ENCODE assay signal across 8 mouse cellular contexts in the genomic region with DNA sequence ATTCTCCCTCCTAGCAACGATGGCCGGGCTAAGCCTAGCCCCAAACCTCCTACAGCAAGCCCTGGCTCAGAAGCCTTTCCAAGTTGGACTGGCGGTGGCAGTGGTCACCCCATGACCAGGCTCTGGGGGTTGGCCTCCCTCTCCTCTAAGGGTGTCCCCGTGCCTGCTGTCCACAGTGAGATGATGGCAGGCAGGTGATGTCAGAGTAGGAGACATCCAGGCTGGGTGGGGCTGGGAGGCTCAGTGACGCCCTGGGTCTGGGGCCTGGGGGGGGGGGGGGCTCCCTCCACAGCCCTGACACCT. TPM values are rescaled to one million over a fixed set of nuclear protein-coding genes. Genes with fewer than 3 reads are reported as not detected.
A peak's percentile ranks its signal among the peaks of the same experiment; 100 is the strongest.
DNase-seq lines count a peak whose midpoint lies in the region; ATAC-seq and TF ChIP-seq lines count a peak whose summit lies in the region.

No protein-coding gene starts in this region.

- WGBS in forebrain, embryonic 16.5 days: 4% methylated on average over 5 of the region's 5 CpGs
- WGBS in liver, embryonic 16.5 days (ENCODE audit: insufficient replicate concordance): 13% methylated on average over 5 of the region's 5 CpGs

- peak overlapping the region; percentile 96 for H3ac ChIP-seq in C2C12 (ENCODE audit: control insufficient read depth, insufficient read length, low read depth)

- H3K9me3 ChIP-seq in forebrain, embryonic 16.5 days (ENCODE audit: control insufficient read depth, low read length): no peaks in the 10 kb centered on the region
- H3K9me3 ChIP-seq in liver, embryonic 16.5 days (replicated peaks; ENCODE audit: control insufficient read depth, low read length): no peaks in the 10 kb centered on the region

- H3K4me3 ChIP-seq in gastrocnemius, adult 2 months: peak overlapping the region; percentile 92
- H3K4me3 ChIP-seq in C2C12 (ENCODE audit: insufficient read depth, poor library complexity, severe bottlenecking): peak overlapping the region; percentile 55
- H3K4me3 ChIP-seq in forebrain, embryonic 16.5 days (replicated peaks; ENCODE audit: low read length): peak overlapping the region; percentile 78
- peak overlapping the region; percentile 63 for H3K4me3 ChIP-seq in liver, embryonic 16.5 days (ENCODE audit: low read depth, low read length)

- H3K4me1 ChIP-seq in forebrain, embryonic 16.5 days (replicated peaks; ENCODE audit: control insufficient read depth, insufficient read depth, low read length): peaks cover 37% of the 10 kb centered on the region
- H3K4me1 ChIP-seq in liver, embryonic 16.5 days (ENCODE audit: control insufficient read depth, low read depth, low read length): peaks cover 3% of the 10 kb centered on the region

- H3K79me3 ChIP-seq in C2C12 (ENCODE audit: low read depth): peaks cover 8% of the 10 kb centered on the region

- DNase-seq in gastrocnemius, adult 2 months: no peak
- no peak for DNase-seq in gastrocnemius, adult 8-10 months (ENCODE audit: low spot score in 2 of 2)
- no peak for DNase-seq in frontal cortex, postnatal 25 days (ENCODE audit: low spot score in 2 of 2)
- no peak for DNase-seq in left cerebral cortex, postnatal 36 days (ENCODE audit: low spot score in 2 of 2)
- no peak for DNase-seq in right cerebral cortex, postnatal 4 days

- ATAC-seq in forebrain, embryonic 16.5 days: peak; percentile 7
- no peak for ATAC-seq in liver, embryonic 16.5 days (ENCODE audit: low read depth)

- H3K27ac ChIP-seq in gastrocnemius, adult 2 months: peak overlapping the region; percentile 85
- no peak overlapping the region for H3K27ac ChIP-seq in forebrain, embryonic 16.5 days (ENCODE audit: low read length)
- H3K27ac ChIP-seq in liver, embryonic 16.5 days (ENCODE audit: low read length): no peak overlapping the region

- peak overlapping the region; percentile 69 for H3K4me2 ChIP-seq in forebrain, embryonic 16.5 days (ENCODE audit: low read length)
- H3K4me2 ChIP-seq in liver, embryonic 16.5 days (ENCODE audit: low read depth, low read length): peak overlapping the region; percentile 66

- H3K27me3 ChIP-seq in C2C12 (ENCODE audit: control insufficient read depth, insufficient read depth, insufficient read length): no peaks in the 10 kb centered on the region
- no peaks in the 10 kb centered on the region for H3K27me3 ChIP-seq in forebrain, embryonic 16.5 days (replicated peaks; ENCODE audit: control insufficient read depth, insufficient read depth, low read length)
- H3K27me3 ChIP-seq in liver, embryonic 16.5 days (ENCODE audit: control insufficient read depth, insufficient read depth, low read depth, low read length): peaks cover 32% of the 10 kb centered on the region

- H3K9ac ChIP-seq in forebrain, embryonic 16.5 days (replicated peaks; ENCODE audit: low read depth, low read length): peak overlapping the region; percentile 84
- H3K9ac ChIP-seq in liver, embryonic 16.5 days (ENCODE audit: low read depth, low read length): no peak overlapping the region

- H3K36me3 ChIP-seq in C2C12 (ENCODE audit: control insufficient read depth, insufficient read depth): peaks cover 13% of the 10 kb centered on the region
- H3K36me3 ChIP-seq in forebrain, embryonic 16.5 days (ENCODE audit: control insufficient read depth, insufficient read depth): no peaks in the 10 kb centered on the region; the same call in 1 of the 2 replicates
- H3K36me3 ChIP-seq in liver, embryonic 16.5 days (ENCODE audit: control insufficient read depth, insufficient read depth): no peaks in the 10 kb centered on the region

- TF ChIP-seq CTCF in gastrocnemius, adult 2 months (IDR thresholded peaks at IDR 0.05): no peak
- no peak for TF ChIP-seq CTCF in C2C12 (IDR thresholded peaks at IDR 0.05; ENCODE audit: control insufficient read depth, insufficient read depth, insufficient read length)

- intact Hi-C loops in gastrocnemius, adult 2 months (cut with DNase I): no loop called here
- intact Hi-C loops in left cerebral cortex, postnatal 36 days (cut with DNase I): no loop called here

- peaks cover 48% of the 10 kb centered on the region for H3K79me2 ChIP-seq in C2C12 (ENCODE audit: control insufficient read depth, insufficient read depth)

TF ChIP-seq in C2C12, 6 proteins besides CTCF, POLR2A, EP300 and RAD21:
- no peak for TF ChIP-seq MAX (IDR thresholded peaks at IDR 0.05)
- no peak for TF ChIP-seq FOSL1 (IDR thresholded peaks at IDR 0.05; ENCODE audit: insufficient read depth, low read length, poor library complexity, severe bottlenecking)
- no peak for TF ChIP-seq MYOG (IDR thresholded peaks at IDR 0.05; ENCODE audit: control insufficient read depth, extremely low read depth, insufficient read length)
- no peak for TF ChIP-seq USF1 (IDR thresholded peaks at IDR 0.05; ENCODE audit: low read depth)
- no peak for TF ChIP-seq CEBPB (IDR thresholded peaks at IDR 0.05; ENCODE audit: low read depth)

RNA-seq across cellular contexts. Expression of gene Cep170b, which starts 2.7 kb away (rescaled TPM):
- total RNA-seq in gastrocnemius, adult 2 months (2021): 10 to 100 TPM in 1 of 2 experiments, 1 to 10 TPM in 1; 9.8 to 13.6 TPM
- 10 to 100 TPM in 3 of 4 experiments, 1 to 10 TPM in 1; 9.8 to 18.4 (median 12.5) TPM for total RNA-seq in gastrocnemius, adult 8-10 months (2022)
- polyA plus RNA-seq in C2C12 (2012; fragmentation: generic; extraction: Trizol): 33.3 TPM
- polyA plus RNA-seq in forebrain, embryonic 16.5 days (2015; fragmentation: Nextera tagmentation; extraction: Ambion mirVana): 18.8 and 22.9 TPM in 2 replicates
- polyA plus RNA-seq in liver, embryonic 16.5 days (2015; fragmentation: Nextera tagmentation; extraction: Ambion mirVana): 2.8 and 3.6 TPM in 2 replicates
- 100 to 1,000 TPM; 258 to 267 TPM for total RNA-seq in left cerebral cortex, postnatal 36 days (2021)

RNA-seq across cellular contexts. Expression of gene Pld4, which starts 37.5 kb away (rescaled TPM):
- total RNA-seq in gastrocnemius, adult 2 months (2021): 1 to 10 TPM; 1.7 to 4.0 TPM
- 1 to 10 TPM in 3 of 4 experiments, under 1 TPM in 1; 0.48 to 2.5 (median 1.7) TPM for total RNA-seq in gastrocnemius, adult 8-10 months (2022)
- not detected for polyA plus RNA-seq in C2C12 (2012; fragmentation: generic; extraction: Trizol)
- polyA plus RNA-seq in forebrain, embryonic 16.5 days (2015; fragmentation: Nextera tagmentation; extraction: Ambion mirVana): 4.0 and 5.3 TPM in 2 replicates
- polyA plus RNA-seq in liver, embryonic 16.5 days (2015; fragmentation: Nextera tagmentation; extraction: Ambion mirVana): 19.4 and 20.3 TPM in 2 replicates
- total RNA-seq in left cerebral cortex, postnatal 36 days (2021): 10 to 100 TPM in 1 of 2 experiments, 1 to 10 TPM in 1; 9.3 to 10.3 TPM

RNA-seq across cellular contexts. Expression of gene Zbtb42, which starts 44.4 kb away (rescaled TPM):
- total RNA-seq in gastrocnemius, adult 2 months (2021): under 1 TPM; 0.64 to 0.81 TPM
- total RNA-seq in gastrocnemius, adult 8-10 months (2022): under 1 TPM; 0.48 to 0.90 (median 0.58) TPM
- polyA plus RNA-seq in C2C12 (2012; fragmentation: generic; extraction: Trizol): 4.2 TPM
- 0.65 and 0.92 TPM in 2 replicates for polyA plus RNA-seq in forebrain, embryonic 16.5 days (2015; fragmentation: Nextera tagmentation; extraction: Ambion mirVana)
- polyA plus RNA-seq in liver, embryonic 16.5 days (2015; fragmentation: Nextera tagmentation; extraction: Ambion mirVana): 0.88 and 1.5 TPM in 2 replicates
- total RNA-seq in left cerebral cortex, postnatal 36 days (2021): under 1 TPM; 0.70 to 0.81 TPM

RNA-seq across cellular contexts. Expression of gene Akt1, which starts 48.3 kb away (rescaled TPM):
- 10 to 100 TPM; 50.9 to 59.3 TPM for total RNA-seq in gastrocnemius, adult 2 months (2021)
- 10 to 100 TPM; 41.6 to 42.5 (median 42.0) TPM for total RNA-seq in gastrocnemius, adult 8-10 months (2022)
- 297 TPM for polyA plus RNA-seq in C2C12 (2012; fragmentation: generic; extraction: Trizol)
- polyA plus RNA-seq in forebrain, embryonic 16.5 days (2015; fragmentation: Nextera tagmentation; extraction: Ambion mirVana): 56.9 and 57.1 TPM in 2 replicates
- polyA plus RNA-seq in liver, embryonic 16.5 days (2015; fragmentation: Nextera tagmentation; extraction: Ambion mirVana): 8.6 and 8.9 TPM in 2 replicates
- 100 to 1,000 TPM; 143 to 162 TPM for total RNA-seq in left cerebral cortex, postnatal 36 days (2021)

Comparison
In these comparisons a context has a peak if more than half of its experiments do, and no peak if none do; other contexts are left out.
1. RNA of gene Cep170b, which starts 2.7 kb away (total RNA-seq): 258 to 267 TPM in left cerebral cortex, postnatal 36 days; 9.8 to 13.6 TPM in gastrocnemius, adult 2 months and 9.8 to 18.4 TPM in gastrocnemius, adult 8-10 months; every median in the first group is over 10 times any median in the second.
2. Peak in every context shown above with its lines, with median percentiles within 50 percentile points of each other: H3K4me3 ChIP-seq.